Mouse (Mus musculus): ENCODE results near the gene Lgals2.

Lgals2 gene

DNA sequence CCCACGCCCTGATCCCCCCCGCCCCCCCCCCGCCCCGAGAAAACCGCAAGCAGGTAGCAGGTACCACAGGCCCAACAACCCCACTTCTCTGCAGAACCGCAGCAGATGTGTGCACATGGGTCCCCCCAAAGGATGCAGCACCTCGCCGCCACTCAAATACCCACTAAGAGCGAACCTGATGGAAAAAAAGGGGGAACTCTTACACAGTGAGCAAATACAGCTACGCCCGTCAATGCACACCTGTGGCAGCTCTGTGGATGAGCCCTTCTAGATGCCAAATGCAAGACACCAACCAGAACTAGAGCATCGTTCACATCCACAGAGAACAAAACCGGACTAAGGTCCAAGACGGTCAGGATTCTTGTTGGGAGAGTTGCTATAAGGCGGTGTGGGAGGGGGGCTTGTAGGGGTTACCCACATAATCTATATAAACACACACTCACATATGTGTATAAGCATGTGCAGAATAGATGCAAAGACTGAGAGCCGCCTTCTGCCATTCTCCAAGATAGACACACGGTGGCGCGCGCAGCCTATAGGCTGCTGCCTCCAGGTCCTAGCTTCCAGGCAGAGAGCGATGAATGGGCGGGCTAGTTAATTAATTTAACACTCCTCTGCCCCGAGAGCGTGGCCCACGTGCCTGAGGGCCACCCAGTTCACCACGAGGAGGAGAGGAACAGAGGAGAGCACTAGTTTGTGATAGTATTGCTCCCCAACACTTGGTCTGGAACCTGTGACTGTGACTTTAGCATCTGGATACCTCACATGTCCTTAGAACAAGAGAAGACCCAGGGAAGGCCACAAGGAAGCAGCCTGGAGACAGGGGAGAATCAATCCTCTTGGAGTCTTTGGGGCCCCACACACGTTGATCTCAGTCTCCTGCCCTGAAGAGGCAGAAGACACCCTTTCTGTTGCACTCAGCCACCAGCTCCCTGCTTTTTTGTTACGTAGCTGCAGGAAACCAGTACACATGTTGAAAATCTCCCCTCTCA lies 28.8 kb downstream of the Lgals2 start:
- peak; percentile 43 to 59 for DNase-seq (ENCODE audit: low read depth in 2 of 2, low spot score in 2 of 2)

DNA sequence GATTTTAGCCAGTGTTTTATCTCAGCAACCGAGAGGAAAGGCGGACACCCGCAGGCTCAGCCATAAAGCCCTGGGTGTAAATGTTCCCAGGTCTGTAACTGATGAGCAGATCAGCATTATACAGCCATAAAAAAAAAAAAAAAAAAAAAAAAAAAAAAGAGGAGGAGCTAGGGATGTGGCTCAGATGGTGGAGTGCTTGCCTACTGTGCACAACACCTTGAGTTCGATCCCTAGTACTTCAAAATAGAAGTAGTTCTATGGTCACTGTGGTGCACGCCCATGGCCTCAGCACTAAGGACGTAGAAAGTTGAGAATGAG lies 39.3 kb downstream of the Lgals2 start:
- no peak for DNase-seq (ENCODE audit: low read depth in 2 of 2, low spot score in 2 of 2)

DNA sequence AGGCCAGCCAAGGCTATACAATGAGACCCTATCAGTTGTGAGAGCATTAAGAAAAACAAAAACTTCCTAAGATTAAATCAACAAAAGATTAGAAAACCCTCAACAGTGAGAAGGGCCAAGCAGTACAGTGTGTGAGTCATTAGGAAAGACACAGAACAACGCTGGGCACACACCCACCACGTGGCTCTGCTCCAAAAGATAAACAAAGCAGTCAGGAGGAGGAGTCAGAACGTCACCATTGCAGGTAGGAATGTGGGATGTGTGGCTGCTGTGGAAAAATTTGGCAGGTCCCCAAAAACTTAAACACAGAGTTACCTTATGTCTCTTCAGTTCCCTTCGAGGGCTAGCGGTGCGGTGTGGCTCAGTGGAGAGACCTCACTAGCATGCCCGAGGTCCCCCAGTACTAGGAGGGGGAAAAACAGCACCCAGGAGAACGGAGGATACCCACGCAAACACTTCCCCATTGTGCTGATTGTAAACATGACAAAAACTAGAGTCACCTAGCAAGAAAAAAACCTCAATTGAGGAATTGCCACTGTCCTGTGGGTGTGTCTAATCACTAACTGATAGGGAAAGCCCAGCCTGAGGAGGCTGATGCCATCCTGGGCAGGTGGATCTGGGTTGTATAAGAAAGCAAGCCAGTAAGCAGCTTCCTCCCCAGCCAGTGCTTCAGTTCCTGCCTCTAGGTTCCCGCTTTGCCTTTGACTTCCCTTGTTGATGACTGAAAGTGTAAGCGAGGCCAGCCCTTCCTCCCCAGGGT lies 39.8 kb downstream of the Lgals2 start:
- DNase-seq (ENCODE audit: low read depth in 2 of 2, low spot score in 2 of 2) = no peak

DNA sequence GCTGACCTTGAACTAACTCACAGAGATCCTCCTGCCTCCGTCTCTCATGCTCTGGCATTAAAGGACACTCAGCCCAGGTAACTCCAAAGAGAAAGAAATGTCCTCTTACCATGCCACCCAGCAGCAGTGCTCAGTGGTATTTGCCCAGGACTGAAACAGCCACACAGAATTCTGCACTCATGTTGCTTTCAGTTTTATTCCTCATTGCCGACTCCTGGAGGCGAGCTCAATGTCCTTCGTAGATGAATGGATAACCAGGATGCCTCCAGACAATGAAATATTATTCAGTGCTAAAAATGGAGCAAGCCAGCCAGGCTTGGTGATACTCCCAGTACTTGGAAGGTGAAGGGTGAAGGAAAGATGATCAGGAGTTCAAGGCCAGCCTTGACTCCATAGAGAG lies 41.7 kb downstream of the Lgals2 start:
- DNase-seq (ENCODE audit: low read depth in 2 of 2, low spot score in 2 of 2) = no peak

DNA sequence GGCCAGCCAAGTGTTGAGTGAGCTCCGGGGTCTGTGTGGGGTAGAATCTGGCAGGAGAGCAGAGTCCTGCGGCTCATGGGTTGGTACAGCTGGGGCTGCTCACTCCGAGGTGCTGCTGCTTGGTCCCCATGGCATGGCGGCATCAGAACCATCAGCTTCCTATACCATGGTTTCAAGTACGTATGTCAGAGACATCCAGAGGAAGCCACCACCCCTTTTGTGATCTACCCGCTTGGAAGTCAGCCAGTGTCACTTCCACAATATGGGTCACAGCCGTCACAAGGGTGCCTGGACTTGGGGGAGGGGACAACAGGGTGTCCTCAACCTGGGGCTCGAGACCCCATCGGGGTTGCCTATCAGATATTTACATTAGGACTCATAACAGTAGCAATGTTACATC lies 45.2 kb downstream of the Lgals2 start:
- DNase-seq (ENCODE audit: low read depth in 2 of 2, low spot score in 2 of 2) = no peak

DNA sequence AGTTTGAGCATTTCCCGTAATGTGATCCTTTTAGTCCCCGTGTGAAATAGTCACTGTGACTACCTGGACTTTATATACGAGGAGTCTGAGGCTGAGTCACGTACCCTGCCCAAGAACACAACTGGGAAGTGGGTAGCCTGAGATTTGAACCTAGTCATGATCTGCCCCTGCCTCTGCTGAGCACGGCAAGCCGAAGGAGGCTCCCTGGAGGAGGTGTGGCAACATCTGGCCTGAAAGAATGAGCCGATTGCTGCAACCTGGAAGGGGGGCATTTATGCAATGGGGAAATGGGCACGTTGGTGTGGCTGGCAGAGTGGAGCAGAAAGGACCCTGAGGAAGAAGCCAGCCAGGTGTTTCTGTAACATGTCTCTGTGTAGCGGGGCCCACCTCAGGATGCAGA lies 45.6 kb downstream of the Lgals2 start:
- no peak for DNase-seq (ENCODE audit: low read depth in 2 of 2, low spot score in 2 of 2)

DNA sequence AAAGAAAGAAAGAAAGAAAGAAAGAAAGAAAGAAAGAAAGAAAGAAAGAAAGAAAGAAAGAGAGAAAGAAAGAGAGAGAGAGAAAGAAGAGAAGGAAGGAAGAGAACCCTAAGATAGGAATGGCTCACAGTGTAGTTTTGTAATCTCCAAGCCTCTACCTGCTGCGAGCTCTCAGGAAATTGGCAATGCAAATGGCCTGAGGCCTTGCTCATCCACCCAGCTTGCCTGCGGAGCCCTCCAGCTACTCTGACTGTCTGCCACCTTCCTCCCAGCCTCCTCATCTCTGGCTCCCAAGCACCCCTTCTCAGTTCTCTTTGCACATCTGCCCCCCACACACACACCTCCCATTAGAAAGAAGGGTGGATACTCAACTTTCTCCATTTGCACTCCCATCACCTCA lies 46.3 kb downstream of the Lgals2 start:
- DNase-seq (ENCODE audit: low read depth in 2 of 2, low spot score in 2 of 2) = no peak

DNA sequence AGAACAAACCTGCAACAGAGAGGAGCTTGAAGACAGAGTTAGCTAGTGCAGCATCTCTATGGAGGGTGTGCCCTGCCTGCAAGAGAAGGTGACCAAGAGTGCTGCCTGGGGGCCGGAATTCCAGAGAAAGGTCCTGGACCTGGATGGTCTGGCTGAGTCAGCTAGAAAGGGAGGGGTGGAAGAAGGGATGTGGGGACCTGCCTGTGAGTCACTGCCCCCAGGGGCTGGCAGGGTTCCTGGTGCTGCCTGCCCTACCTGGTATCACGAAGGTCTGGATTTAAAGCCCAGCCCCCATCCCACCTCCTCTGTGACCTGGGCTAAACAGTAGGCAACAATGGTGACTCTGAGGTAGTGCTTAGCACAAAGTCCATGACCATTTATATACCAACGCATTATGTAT lies 48.2 kb downstream of the Lgals2 start:
- no peak for DNase-seq (ENCODE audit: low read depth in 2 of 2, low spot score in 2 of 2)

DNA sequence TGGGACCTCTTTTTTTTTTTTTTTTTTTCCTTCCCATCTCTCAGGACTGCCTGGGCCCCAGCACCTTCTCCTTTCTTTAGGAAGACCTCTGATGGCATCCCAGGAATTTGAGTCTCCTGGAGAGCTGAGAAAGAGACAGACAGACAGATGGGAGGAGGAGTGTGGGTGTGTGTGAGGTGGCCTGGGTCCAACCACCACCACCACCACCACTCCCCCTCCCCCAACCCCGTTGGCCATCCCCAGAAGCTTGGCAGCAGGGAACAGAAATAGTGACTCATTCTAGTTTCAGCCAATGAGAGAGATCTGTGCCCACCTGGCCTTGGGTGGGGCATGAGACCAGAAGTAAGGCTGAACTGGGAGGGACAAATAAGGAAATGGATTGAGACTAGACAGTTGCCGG lies 48.7 kb downstream of the Lgals2 start:
- no peak for DNase-seq (ENCODE audit: low read depth in 2 of 2, low spot score in 2 of 2)

DNA sequence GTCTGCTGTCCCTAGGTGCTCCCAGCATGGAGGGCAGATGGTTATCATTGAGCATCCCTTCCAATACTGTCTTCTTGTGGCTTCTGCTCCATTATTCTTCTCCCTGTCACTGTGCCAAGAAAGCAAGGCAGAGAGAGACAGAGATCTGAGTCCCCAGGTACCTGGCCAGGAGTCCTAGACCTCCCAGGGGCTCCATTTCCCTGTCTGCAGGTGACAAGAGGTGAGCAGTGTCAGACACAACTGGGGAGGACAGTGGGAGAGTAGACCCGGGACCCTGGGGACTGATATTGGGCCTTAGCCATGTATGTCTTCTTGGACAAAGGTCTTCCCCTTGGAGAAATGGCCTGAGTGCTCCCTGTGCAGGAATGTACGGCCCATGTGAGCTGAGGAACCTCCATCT lies 50.0 kb downstream of the Lgals2 start:
- no peak for DNase-seq (ENCODE audit: low read depth in 2 of 2, low spot score in 2 of 2)

DNA sequence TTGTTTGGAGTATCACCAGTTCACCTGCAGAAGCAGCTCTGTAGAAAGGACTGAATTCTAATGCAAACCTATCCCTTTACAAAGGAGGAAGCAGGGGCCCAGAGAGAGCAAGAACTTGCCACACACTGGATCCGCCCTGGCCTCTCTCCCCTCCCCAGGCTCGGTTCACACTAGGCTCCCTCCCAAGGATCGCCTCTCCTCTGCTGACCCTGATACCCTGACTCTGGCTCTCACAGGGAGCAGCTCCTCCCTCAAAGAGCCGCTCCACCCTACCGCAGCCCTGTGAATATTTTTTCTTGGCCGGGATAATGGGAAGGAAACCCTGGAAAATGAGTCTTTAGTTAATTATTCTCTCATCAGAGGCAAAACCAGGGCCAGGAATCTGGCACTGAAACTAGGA lies 51.0 kb downstream of the Lgals2 start:
- no peak for DNase-seq (ENCODE audit: low read depth in 2 of 2, low spot score in 2 of 2)

DNA sequence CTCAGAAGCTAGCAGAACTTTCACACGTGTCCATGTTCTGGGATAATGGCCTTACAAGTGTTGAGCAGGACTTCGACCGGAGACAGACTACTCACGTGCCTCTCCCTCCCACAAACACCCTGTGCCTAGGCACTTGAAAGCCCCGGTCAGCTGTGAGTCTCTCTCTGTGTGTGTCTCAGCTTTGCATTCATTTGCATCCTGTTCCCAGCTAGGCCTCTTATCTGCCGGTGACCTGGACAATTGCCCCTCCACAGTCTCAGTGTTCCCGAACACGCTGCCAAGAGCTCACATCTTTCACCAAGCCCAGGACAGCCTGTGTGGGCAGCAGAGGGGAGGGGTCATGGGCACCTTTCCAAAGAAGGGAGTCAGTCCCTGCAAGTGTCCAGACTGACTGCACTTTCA lies 51.8 kb downstream of the Lgals2 start:
- no peak for DNase-seq (ENCODE audit: low read depth in 2 of 2, low spot score in 2 of 2)

DNA sequence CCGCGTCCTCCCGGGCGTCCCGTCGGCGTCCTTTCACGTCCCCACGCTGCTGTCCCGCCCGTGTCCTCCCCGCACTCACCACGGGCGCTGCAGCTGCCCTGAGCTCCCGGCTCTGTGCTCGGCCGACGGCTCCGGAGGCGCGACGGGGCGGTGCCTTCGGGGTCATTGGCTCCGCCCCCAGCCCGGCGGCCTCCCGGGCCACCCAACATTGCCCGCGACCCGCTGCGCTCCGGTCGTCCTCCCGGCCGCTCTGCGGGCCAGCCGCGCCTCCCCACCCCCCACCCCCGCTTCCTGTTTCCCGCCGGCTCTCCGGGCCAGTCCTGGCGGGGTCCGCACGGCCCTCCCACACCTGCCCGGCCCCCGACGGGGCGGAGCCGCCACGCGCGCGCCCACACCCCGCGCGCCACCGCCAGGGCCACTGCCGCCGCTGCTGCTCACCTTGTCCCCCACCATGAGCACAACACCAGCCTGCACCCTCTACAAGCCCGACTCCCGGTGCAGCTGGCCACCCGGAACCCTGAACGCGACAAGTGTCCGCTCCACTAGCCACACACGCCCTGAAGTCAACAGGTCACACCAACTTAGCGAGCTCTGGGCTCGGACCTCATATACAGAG lies 52.4 kb downstream of the Lgals2 start, which contains the start of gene Card10:
Gene Card10, minus strand, starts transcription at position 267 of the 616 bp plus-strand sequence.
- DNase-seq (ENCODE audit: low read depth in 2 of 2, low spot score in 2 of 2) = peak in 1 of 2 experiments; percentile 16

DNA sequence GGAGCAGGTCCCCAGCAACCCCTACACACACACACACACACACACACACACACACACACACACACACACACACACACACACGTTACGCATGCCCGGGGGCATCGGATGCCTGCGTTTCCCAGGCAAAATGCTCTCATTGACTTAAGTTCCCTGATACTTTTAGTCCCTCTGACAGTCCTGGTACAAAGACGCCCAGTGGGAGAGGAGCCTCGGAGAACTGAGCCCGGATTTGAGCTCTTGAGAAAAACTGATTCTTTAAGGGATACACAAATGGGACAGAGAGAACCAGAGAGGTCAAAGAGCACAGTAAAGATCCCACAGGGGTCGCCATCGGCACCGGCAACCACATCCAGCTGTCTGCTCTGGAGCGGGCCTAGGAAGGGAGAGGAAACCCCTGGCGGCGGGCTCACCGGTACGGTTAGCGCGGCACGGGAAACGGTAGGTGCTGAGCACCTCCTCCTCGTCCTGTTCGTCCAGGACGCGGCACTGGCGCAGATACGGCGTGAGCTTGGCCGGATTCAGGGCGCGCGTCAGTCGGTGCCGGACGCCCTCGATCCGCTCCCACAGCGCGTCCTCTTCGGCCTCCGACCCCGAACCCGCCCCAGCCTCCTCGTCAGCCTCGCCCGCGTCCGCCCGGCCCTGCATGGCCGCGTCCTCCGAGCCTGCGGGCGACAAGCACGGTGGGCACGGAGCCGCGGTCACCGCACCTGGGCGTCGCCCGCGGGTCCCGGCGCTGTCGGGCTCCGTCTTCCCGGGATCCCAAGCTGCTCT lies 53.2 kb downstream of the Lgals2 start:
- DNase-seq (ENCODE audit: low read depth in 2 of 2, low spot score in 2 of 2) = peak in 1 of 2 experiments; percentile 20

DNA sequence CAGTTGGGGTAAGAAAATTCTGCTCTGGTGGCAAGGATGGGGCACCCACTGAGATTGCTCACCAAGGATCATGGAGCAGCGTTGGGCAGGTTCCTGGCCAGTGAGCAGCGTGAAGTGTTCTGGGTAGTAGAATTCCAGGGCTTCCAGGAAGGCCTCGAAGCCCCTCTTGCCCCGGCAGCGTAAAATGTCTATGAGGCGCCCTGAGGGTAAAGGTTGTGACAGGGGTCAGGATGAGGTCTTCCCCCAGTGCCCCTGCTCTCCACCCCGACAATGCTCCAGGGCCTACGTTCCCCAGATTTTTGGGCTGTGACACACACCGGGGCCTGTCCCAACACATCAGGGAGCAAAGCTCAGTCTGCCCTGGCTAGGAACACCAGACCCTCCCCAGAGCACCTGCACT lies 53.8 kb downstream of the Lgals2 start:
- DNase-seq (ENCODE audit: low read depth in 2 of 2, low spot score in 2 of 2) = no peak

Data from CD8-positive naive resting alpha-beta T cell, adult 2 months (primary cell).